Mouse (Mus musculus): ENCODE results near the gene Slc13a3.

DNA sequence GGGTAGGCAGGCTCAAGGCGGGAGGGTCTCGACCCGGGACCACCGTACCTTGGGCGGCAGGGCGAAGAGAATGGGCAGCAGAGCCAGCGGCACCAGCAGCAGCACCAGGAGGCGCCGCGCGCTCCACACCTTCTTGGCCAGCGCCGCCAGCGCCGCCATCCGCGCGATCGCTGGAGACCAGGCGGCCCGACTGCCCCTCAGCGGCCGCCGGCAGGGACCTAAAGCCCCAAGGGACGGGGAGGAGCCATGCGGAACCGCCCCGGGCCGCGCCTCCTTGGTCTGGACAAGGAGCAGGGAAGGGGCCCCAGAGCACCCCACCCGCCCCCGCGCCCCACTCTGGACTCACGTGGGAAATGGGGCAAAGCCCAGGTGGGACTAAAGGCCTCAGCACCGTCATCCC lies at the start of gene Slc13a3:
- TF ChIP-seq USF1 (IDR thresholded peaks at IDR 0.05; ENCODE audit: low read depth, low read length) (no peak), NELFE (IDR thresholded peaks at IDR 0.05; ENCODE audit: low read depth, low read length) (no peak), POLR2A (IDR thresholded peaks at IDR 0.05; ENCODE audit: low read depth, low read length) (no peak), CTCF (conservative IDR thresholded peaks at IDR 0.05 in 1 of 2, IDR thresholded peaks at IDR 0.05 in 1 of 2; ENCODE audit: low read depth in 2 of 2, low read length in 2 of 2) (no peak), MYC (IDR thresholded peaks at IDR 0.05; ENCODE audit: low read depth, low read length) (no peak), ETS1 (conservative IDR thresholded peaks at IDR 0.05; ENCODE audit: low read depth, low read length) (no peak), MAZ (IDR thresholded peaks at IDR 0.05; ENCODE audit: low read depth, low read length) (no peak), JUN (IDR thresholded peaks at IDR 0.05; ENCODE audit: insufficient read depth, low read depth, low read length) (no peak), ZC3H11A (IDR thresholded peaks at IDR 0.05; ENCODE audit: low read depth, low read length) (no peak), MAFK (IDR thresholded peaks at IDR 0.05; ENCODE audit: insufficient replicate concordance, low read length) (no peak), BHLHE40 (IDR thresholded peaks at IDR 0.05; ENCODE audit: low read depth, low read length) (no peak), MXI1 (IDR thresholded peaks at IDR 0.05; ENCODE audit: low read depth, low read length) (no peak)
